Mouse (Mus musculus) embryo, embryonic 11.5 days (tissue): Measurements from ENCODE around the gene Olfr330.
"Not testable (repeated sequence)": the region's sequence is repeated elsewhere in the genome, so short reads cannot be mapped to it uniquely, and the experiment has no call there.

Experiments used
- DNase-seq: peaks from one replicate; pipeline ENCODE4 v3.0.0-alpha.2; 2012; ENCODE audit warnings: low read depth, low spot score

Olfr330 gene

GRCm38 (mm10) chr11:58534736-58535135, at the start of gene Olfr330:
TSS of gene Olfr330 (minus strand) at chr11:58534836.
- not testable (repeated sequence) for DNase-seq

GRCm38 (mm10) chr11:58578636-58579035, 44.0 kb upstream of the Olfr330 start:
- DNase-seq = no peak

- no peak for DNase-seq
Measured at GRCm38 (mm10) chr11:58577430-58577829, 42.8 kb upstream of the Olfr330 start, which contains the start of gene Olfr325. TSS of gene Olfr325 (plus strand) at chr11:58577730.

- DNase-seq = no peak
Measured at GRCm38 (mm10) chr11:58570405-58570804, 35.8 kb upstream of the Olfr330 start, which contains the start of gene Olfr224. TSS of gene Olfr224 (minus strand) at chr11:58570553.

- DNase-seq = no peak
Measured at GRCm38 (mm10) chr11:58555536-58555935, 20.9 kb upstream of the Olfr330 start, which contains the start of gene Olfr328. TSS of gene Olfr328 (minus strand) at chr11:58555636.

- DNase-seq = no peak
Measured at GRCm38 (mm10) chr11:58546322-58546721, 11.7 kb upstream of the Olfr330 start, which contains the start of gene Olfr329-ps. TSS of gene Olfr329-ps (minus strand) at chr11:58546422.

GRCm38 (mm10) chr11:58519756-58520155, 14.9 kb downstream of the Olfr330 start:
- DNase-seq = not testable (repeated sequence)

GRCm38 (mm10) chr11:58518916-58519315, 15.7 kb downstream of the Olfr330 start:
- DNase-seq = not testable (repeated sequence)

GRCm38 (mm10) chr11:58509058-58509457, 25.6 kb downstream of the Olfr330 start:
- not testable (repeated sequence) for DNase-seq

GRCm38 (mm10) chr11:58502472-58502871, 32.2 kb downstream of the Olfr330 start, which contains the start of gene Olfr331:
TSS of gene Olfr331 (minus strand) at chr11:58502572.
- not testable (repeated sequence) for DNase-seq

GRCm38 (mm10) chr11:58499290-58499689, 35.3 kb downstream of the Olfr330 start:
- DNase-seq = no peak

GRCm38 (mm10) chr11:58498761-58499160, 35.9 kb downstream of the Olfr330 start:
- DNase-seq = no peak

GRCm38 (mm10) chr11:58492455-58492854, 42.2 kb downstream of the Olfr330 start, which contains the start of gene Olfr332:
TSS of gene Olfr332 (minus strand) at chr11:58492555.
- no peak for DNase-seq
